Mouse (Mus musculus) forebrain, embryonic 14.5 days (tissue): ENCODE results near the gene Antxr2. TPM values are rescaled to one million over a fixed set of nuclear protein-coding genes. Genes with fewer than 3 reads are reported as not detected.
A peak's percentile ranks its signal among the peaks of the same experiment; 100 is the strongest.

Experiments used
- ATAC-seq: fragments of 200-750 bp; cut with Nextera tagmentation; 2 replicates; pipeline ENCODE4 v1.8.0; 2017; ENCODE audit warnings: mild to moderate bottlenecking, moderate library complexity
- DNase-seq: peaks from one replicate; pipeline ENCODE4 v3.0.0-alpha.2; 2015; ENCODE audit warnings: low spot score
- H3K27ac ChIP-seq: fragments of 300-500 bp; sonication (generic); 2 replicates; pipeline ENCODE4 v1.5.1; 2014; ENCODE audit warnings: low read depth, mild to moderate bottlenecking, control low read depth, low read length, moderate library complexity
- H3K27me3 ChIP-seq: fragments of 300-500 bp; sonication (generic); replicated peaks from 2 replicates; pipeline ENCODE4 v1.6.1; 2014; ENCODE audit warnings: low read length, control low read depth, mixed read lengths; ENCODE audit not compliant: control insufficient read depth, insufficient read depth
- H3K36me3 ChIP-seq: fragments of 300-500 bp; sonication (generic); 2 replicates; pipeline ENCODE4 v1.6.1; 2014; ENCODE audit warnings: low read length, control low read depth; ENCODE audit not compliant: control insufficient read depth, insufficient read depth
- H3K4me1 ChIP-seq: fragments of 300-500 bp; sonication (generic); 2 replicates; pipeline ENCODE4 v1.6.1; 2014; ENCODE audit warnings: antibody characterized with exemption, low read length, control low read depth; ENCODE audit not compliant: control insufficient read depth, insufficient read depth
- H3K4me2 ChIP-seq: fragments of 300-500 bp; sonication (generic); 2 replicates; pipeline ENCODE4 v1.6.1; 2014; ENCODE audit warnings: mild to moderate bottlenecking, control low read depth, low read length
- H3K4me3 ChIP-seq: fragments of 300-500 bp; sonication (generic); 2 replicates; pipeline ENCODE4 v1.5.1; 2014; ENCODE audit warnings: low read depth, low read length, control low read depth
- H3K9ac ChIP-seq: fragments of 300-500 bp; sonication (generic); 2 replicates; pipeline ENCODE4 v1.6.1; 2014; ENCODE audit warnings: mild to moderate bottlenecking, low read length, control low read depth, moderate library complexity
- H3K9me3 ChIP-seq: fragments of 300-500 bp; sonication (generic); replicated peaks from 2 replicates; pipeline ENCODE4 v1.6.1; 2016; ENCODE audit warnings: low read length, control low read depth, mixed read lengths; ENCODE audit not compliant: control insufficient read depth
- WGBS: fragments of 180-500 bp; shearing (Covaris S2); extraction: QIAGEN DNeasy Blood & Tissue Kit; methylation state at CpG from one replicate; pipeline ENCODE4 v1.1.7; 2014; 5-methylcytosine and 5-hydroxymethylcytosine counted together
- polyA plus RNA-seq: library from polyadenylated mRNA; unstranded; fragments of >200 nt; fragmentation: Nextera tagmentation; extraction: Ambion mirVana; gene quantifications from 2 replicates; pipeline ENCODE4 v1.2.1, GENCODE M21; 2014

Gene Antxr2
- polyA plus RNA-seq, 1 experiment from 2014 or later: 3.5 TPM

GRCm38 (mm10) chr5:97957501-97957900 is 73.3 kb downstream of the Antxr2 start:
- H3K27me3 ChIP-seq: no peaks in the 10 kb centered on the region
- H3K4me2 ChIP-seq: no peak overlapping the region
- no peak overlapping the region for H3K27ac ChIP-seq
- 81% methylated on average over 5 of the region's 5 CpGs for WGBS
- no peak overlapping the region for H3K9ac ChIP-seq
- ATAC-seq (no peak), DNase-seq (no peak)
- no peaks in the 10 kb centered on the region for H3K4me1 ChIP-seq
- no peaks in the 10 kb centered on the region for H3K36me3 ChIP-seq
- H3K4me3 ChIP-seq: no peak overlapping the region
- no peaks in the 10 kb centered on the region for H3K9me3 ChIP-seq

- Histone ChIP-seq H3K9ac (no peak overlapping the region), H3K4me3 (no peak overlapping the region), H3K27me3 (no peaks in the 10 kb centered on the region), H3K36me3 (no peaks in the 10 kb centered on the region), H3K9me3 (no peaks in the 10 kb centered on the region), H3K27ac (no peak overlapping the region), H3K4me2 (no peak overlapping the region), H3K4me1 (no peaks in the 10 kb centered on the region)
- ATAC-seq: no peak
- DNase-seq: no peak
- WGBS: 91% methylated on average over 5 of the region's 5 CpGs
These were observed 76.6 kb downstream of the Antxr2 start for GRCm38 (mm10) chr5:97954193-97954772.

- Histone ChIP-seq H3K36me3 (no peaks in the 10 kb centered on the region), H3K9me3 (no peaks in the 10 kb centered on the region), H3K27me3 (no peaks in the 10 kb centered on the region), H3K4me1 (no peaks in the 10 kb centered on the region), H3K4me3 (no peak overlapping the region), H3K4me2 (no peak overlapping the region), H3K9ac (no peak overlapping the region), H3K27ac (no peak overlapping the region)
- DNase-seq (peak; percentile 88), ATAC-seq (peak; percentile 81)
- WGBS: 55% methylated on average over 11 of the region's 11 CpGs
These were observed 77.5 kb downstream of the Antxr2 start for GRCm38 (mm10) chr5:97953241-97953920.

- no peak for ATAC-seq
- H3K4me2 ChIP-seq: no peak overlapping the region
- no peaks in the 10 kb centered on the region for H3K36me3 ChIP-seq
- no peaks in the 10 kb centered on the region for H3K27me3 ChIP-seq
- DNase-seq: no peak
- WGBS: 79% methylated on average over 3 of the region's 3 CpGs
- no peak overlapping the region for H3K27ac ChIP-seq
- no peak overlapping the region for H3K9ac ChIP-seq
- H3K4me1 ChIP-seq: no peaks in the 10 kb centered on the region
- H3K4me3 ChIP-seq: no peak overlapping the region
- H3K9me3 ChIP-seq: no peaks in the 10 kb centered on the region
These were observed 83.6 kb downstream of the Antxr2 start for GRCm38 (mm10) chr5:97947261-97947660.

- 94% methylated on average over 4 of the region's 4 CpGs for WGBS
- DNase-seq: no peak
- Histone ChIP-seq H3K27me3 (no peaks in the 10 kb centered on the region), H3K9ac (no peak overlapping the region), H3K27ac (no peak overlapping the region), H3K9me3 (no peaks in the 10 kb centered on the region), H3K4me2 (no peak overlapping the region), H3K4me3 (no peak overlapping the region), H3K36me3 (no peaks in the 10 kb centered on the region), H3K4me1 (no peaks in the 10 kb centered on the region)
- ATAC-seq: no peak
These were observed 84.6 kb downstream of the Antxr2 start for GRCm38 (mm10) chr5:97946236-97946635.

- H3K27me3 ChIP-seq: no peaks in the 10 kb centered on the region
- peak; percentile 89 for ATAC-seq
- DNase-seq: peak; percentile 61
- peak overlapping the region; percentile 93 for H3K4me2 ChIP-seq
- peak overlapping the region; percentile 66 for H3K9ac ChIP-seq
- H3K4me1 ChIP-seq: no peaks in the 10 kb centered on the region
- no peaks in the 10 kb centered on the region for H3K9me3 ChIP-seq
- no peaks in the 10 kb centered on the region for H3K36me3 ChIP-seq
- peak overlapping the region; percentile 55 for H3K4me3 ChIP-seq
- WGBS: 3% methylated on average over 46 of the region's 56 CpGs
- H3K27ac ChIP-seq: no peak overlapping the region
These were observed 95.4 kb downstream of the Antxr2 start for GRCm38 (mm10) chr5:97935140-97936129.

GRCm38 (mm10) chr5:97917654-97918053 is 113.2 kb downstream of the Antxr2 start:
- no peak overlapping the region for H3K4me2 ChIP-seq
- H3K9me3 ChIP-seq: no peaks in the 10 kb centered on the region
- ATAC-seq (no peak), DNase-seq (no peak)
- H3K4me1 ChIP-seq: no peaks in the 10 kb centered on the region
- no peaks in the 10 kb centered on the region for H3K27me3 ChIP-seq
- WGBS: 61% methylated on average over 11 of the region's 11 CpGs
- no peak overlapping the region for H3K4me3 ChIP-seq
- no peak overlapping the region for H3K27ac ChIP-seq
- no peak overlapping the region for H3K9ac ChIP-seq
- H3K36me3 ChIP-seq: no peaks in the 10 kb centered on the region

GRCm38 (mm10) chr5:97914890-97915289 is 116.0 kb downstream of the Antxr2 start:
- H3K4me2 ChIP-seq: no peak overlapping the region
- H3K27ac ChIP-seq: no peak overlapping the region
- no peaks in the 10 kb centered on the region for H3K9me3 ChIP-seq
- ATAC-seq (no peak), DNase-seq (no peak)
- no peaks in the 10 kb centered on the region for H3K27me3 ChIP-seq
- H3K4me1 ChIP-seq: no peaks in the 10 kb centered on the region
- H3K9ac ChIP-seq: no peak overlapping the region
- 69% methylated on average over 2 of the region's 2 CpGs for WGBS
- no peaks in the 10 kb centered on the region for H3K36me3 ChIP-seq
- H3K4me3 ChIP-seq: no peak overlapping the region
